Comparison of ENCODE assay signal across 26 mouse cellular contexts in genomic region chr17:79753831-79754230, GRCm38 (mm10). TPM values are rescaled to one million over a fixed set of nuclear protein-coding genes. Genes with fewer than 3 reads are reported as not detected.
A peak's percentile ranks its signal among the peaks of the same experiment; 100 is the strongest.
DNase-seq lines count a peak whose midpoint lies in the region; ATAC-seq and TF ChIP-seq lines count a peak whose summit lies in the region.
"Had no signal": no experiment of that assay in that cellular context is flagged by ENCODE, and none has a peak within 500 bp of the region (broad histone marks: within the 10 kb centered on the region; RNA-seq: fewer than 3 reads in every experiment).

No protein-coding gene starts in this region.

- no peak for TF ChIP-seq EP300 in stomach, postnatal 0 days (optimal IDR thresholded peaks at IDR 0.05)

- ATAC-seq in embryonic facial prominence, embryonic 13.5 days (ENCODE audit: insufficient number of reproducible peaks, insufficient read depth, low FRiP score, low TSS enrichment, low read depth) = no peak
- 0 out of 2 replicates have a peak, but pooled peaks have one; percentile 47 for ATAC-seq in embryonic facial prominence, embryonic 14.5 days (ENCODE audit: low read depth)
- peak; percentile 24; the same call in 1 of the 2 replicates for ATAC-seq in stomach, postnatal 0 days (ENCODE audit: low FRiP score, low TSS enrichment)
- ATAC-seq: activated CD4-positive, CD25-positive, alpha-beta regulatory T cell, adult 4 months; forebrain, embryonic 13.5 days; forebrain, postnatal 0 days had no signal

- TF ChIP-seq POLR2A in kidney, adult 2 months (IDR thresholded peaks at IDR 0.05; ENCODE audit: low read depth, low read length) = no peak

- H3K4me1 ChIP-seq in embryonic facial prominence, embryonic 13.5 days = peaks cover 16% of the 10 kb centered on the region
- peaks cover 29% of the 10 kb centered on the region for H3K4me1 ChIP-seq in embryonic facial prominence, embryonic 10.5 days
- 0 out of 2 replicates have a peak, but pooled peaks cover 3% of the 10 kb centered on the region for H3K4me1 ChIP-seq in kidney, adult 2 months (ENCODE audit: control insufficient read depth, insufficient read depth, low read length)
- H3K4me1 ChIP-seq in embryonic facial prominence, embryonic 14.5 days (ENCODE audit: control insufficient read depth, insufficient read depth, low read length) = 0 out of 2 replicates have a peak, but pooled peaks cover 4% of the 10 kb centered on the region
- no peaks in the 10 kb centered on the region for H3K4me1 ChIP-seq in stomach, postnatal 0 days (replicated peaks; ENCODE audit: control insufficient read depth, insufficient read depth)

- H3K27ac ChIP-seq in embryonic facial prominence, embryonic 13.5 days = peak overlapping the region; percentile 45; the same call in 1 of the 2 replicates
- H3K27ac ChIP-seq in embryonic facial prominence, embryonic 10.5 days (replicated peaks) = no peak overlapping the region
- H3K27ac ChIP-seq in kidney, adult 2 months (ENCODE audit: insufficient read depth, low read depth, low read length) = no peak overlapping the region
- no peak overlapping the region; the same call in 1 of the 2 replicates for H3K27ac ChIP-seq in embryonic facial prominence, embryonic 14.5 days (replicated peaks; ENCODE audit: low read depth, low read length)
- H3K27ac ChIP-seq in stomach, postnatal 0 days (replicated peaks) = no peak overlapping the region
- H3K27ac ChIP-seq: forebrain, embryonic 10.5 days; forebrain, embryonic 13.5 days; gastrocnemius, adult 2 months; heart, embryonic 13.5 days; hindbrain, embryonic 12.5 days; hindbrain, embryonic 15.5 days had no signal

- no peak for TF ChIP-seq CTCF in kidney, adult 2 months (conservative IDR thresholded peaks at IDR 0.05; ENCODE audit: insufficient read depth, insufficient read length, low read depth, low read length)
- TF ChIP-seq CTCF in stomach, postnatal 0 days (IDR thresholded peaks at IDR 0.05; ENCODE audit: low read depth) = no peak

- 93% methylated on average over 12 of the region's 12 CpGs for WGBS in embryonic facial prominence, embryonic 13.5 days
- 95% methylated on average over 12 of the region's 12 CpGs for WGBS in embryonic facial prominence, embryonic 10.5 days
- 94% methylated on average over 12 of the region's 12 CpGs for WGBS in kidney, adult 2 months
- WGBS in embryonic facial prominence, embryonic 14.5 days = 94% methylated on average over 12 of the region's 12 CpGs
- 86% methylated on average over 12 of the region's 12 CpGs for WGBS in stomach, postnatal 0 days

- H3K27me3 ChIP-seq in embryonic facial prominence, embryonic 13.5 days = no peaks in the 10 kb centered on the region
- no peaks in the 10 kb centered on the region for H3K27me3 ChIP-seq in embryonic facial prominence, embryonic 10.5 days (replicated peaks; ENCODE audit: low read depth, poor library complexity, severe bottlenecking)
- H3K27me3 ChIP-seq in kidney, adult 2 months (replicated peaks; ENCODE audit: control insufficient read depth, insufficient read depth, low read length) = no peaks in the 10 kb centered on the region
- H3K27me3 ChIP-seq in embryonic facial prominence, embryonic 14.5 days (replicated peaks; ENCODE audit: control insufficient read depth, insufficient read depth, low read length) = no peaks in the 10 kb centered on the region
- no peaks in the 10 kb centered on the region for H3K27me3 ChIP-seq in stomach, postnatal 0 days (ENCODE audit: control insufficient read depth, insufficient read depth, low read length)
- H3K27me3 ChIP-seq: forebrain, embryonic 13.5 days; heart, embryonic 13.5 days; hindbrain, embryonic 12.5 days; hindbrain, embryonic 15.5 days had no signal

- no peaks in the 10 kb centered on the region for H3K36me3 ChIP-seq in embryonic facial prominence, embryonic 13.5 days
- H3K36me3 ChIP-seq in embryonic facial prominence, embryonic 10.5 days (replicated peaks) = no peaks in the 10 kb centered on the region
- no peaks in the 10 kb centered on the region for H3K36me3 ChIP-seq in kidney, adult 2 months (ENCODE audit: control insufficient read depth, insufficient read depth, low read length)
- H3K36me3 ChIP-seq in embryonic facial prominence, embryonic 14.5 days (ENCODE audit: control insufficient read depth, insufficient read depth, low read length) = no peaks in the 10 kb centered on the region
- H3K36me3 ChIP-seq in stomach, postnatal 0 days (ENCODE audit: control insufficient read depth, insufficient read depth, low read length) = no peaks in the 10 kb centered on the region
- H3K36me3 ChIP-seq: forebrain, embryonic 10.5 days; heart, embryonic 13.5 days; hindbrain, embryonic 12.5 days; hindbrain, embryonic 15.5 days had no signal

- DNase-seq in embryonic facial prominence, embryonic 10.5 days (ENCODE audit: low spot score) = no peak
- peak; percentile 19 for DNase-seq in kidney, postnatal 14 days
- DNase-seq in kidney, adult 2 months = no peak
- DNase-seq in embryonic facial prominence, embryonic 14.5 days (ENCODE audit: low spot score) = no peak
- no peak for DNase-seq in stomach, postnatal 0 days (ENCODE audit: low spot score)
- no peak for DNase-seq in right cerebral cortex, adult 2 months (ENCODE audit: low spot score in 2 of 2)
- DNase-seq: adrenal gland, adult 8-10 months; adrenal gland, postnatal 25 days; cerebellum, adult 11-12 months; cerebellum, adult 8-10 months; cerebellum, postnatal 10 days; cerebellum, postnatal 36 days; embryo, embryonic 11 days; forebrain, postnatal 0 days; gastrocnemius, adult 2 months; gastrocnemius, postnatal 14 days; heart, adult 18-20 months; heart, postnatal 14 days; heart, postnatal 4 days had no signal

- no peaks in the 10 kb centered on the region for H3K9me3 ChIP-seq in embryonic facial prominence, embryonic 13.5 days
- peaks cover 4% of the 10 kb centered on the region; the same call in 1 of the 2 replicates for H3K9me3 ChIP-seq in embryonic facial prominence, embryonic 10.5 days
- H3K9me3 ChIP-seq in embryonic facial prominence, embryonic 14.5 days (ENCODE audit: control insufficient read depth, low read length) = no peaks in the 10 kb centered on the region
- no peaks in the 10 kb centered on the region for H3K9me3 ChIP-seq in stomach, postnatal 0 days (ENCODE audit: control insufficient read depth, low read length)
- H3K9me3 ChIP-seq: forebrain, embryonic 10.5 days; forebrain, embryonic 13.5 days; heart, embryonic 13.5 days; hindbrain, embryonic 12.5 days; hindbrain, embryonic 15.5 days had no signal

- no peak overlapping the region for H3K4me2 ChIP-seq in embryonic facial prominence, embryonic 13.5 days
- no peak overlapping the region for H3K4me2 ChIP-seq in embryonic facial prominence, embryonic 14.5 days (ENCODE audit: low read depth, low read length)
- no peak overlapping the region for H3K4me2 ChIP-seq in stomach, postnatal 0 days (replicated peaks; ENCODE audit: low read depth)
- H3K4me2 ChIP-seq: forebrain, embryonic 13.5 days; heart, embryonic 13.5 days; hindbrain, embryonic 12.5 days; hindbrain, embryonic 15.5 days had no signal

- no peak overlapping the region for H3K9ac ChIP-seq in embryonic facial prominence, embryonic 13.5 days
- no peak overlapping the region for H3K9ac ChIP-seq in embryonic facial prominence, embryonic 14.5 days (ENCODE audit: low read depth, low read length)
- no peak overlapping the region for H3K9ac ChIP-seq in stomach, postnatal 0 days (ENCODE audit: low read length)
- H3K9ac ChIP-seq: forebrain, embryonic 13.5 days; forebrain, postnatal 0 days; heart, embryonic 13.5 days; hindbrain, embryonic 12.5 days; hindbrain, embryonic 15.5 days had no signal

- H3K4me3 ChIP-seq in embryonic facial prominence, embryonic 13.5 days = no peak overlapping the region
- no peak overlapping the region for H3K4me3 ChIP-seq in embryonic facial prominence, embryonic 10.5 days
- H3K4me3 ChIP-seq in kidney, adult 2 months (ENCODE audit: insufficient read depth, low read depth, low read length) = no peak overlapping the region
- H3K4me3 ChIP-seq in embryonic facial prominence, embryonic 14.5 days (ENCODE audit: low read depth, low read length) = no peak overlapping the region
- H3K4me3 ChIP-seq in stomach, postnatal 0 days (ENCODE audit: low read depth, low read length) = no peak overlapping the region
- H3K4me3 ChIP-seq: forebrain, embryonic 10.5 days; forebrain, embryonic 13.5 days; gastrocnemius, adult 2 months; heart, embryonic 13.5 days; hindbrain, embryonic 12.5 days; hindbrain, embryonic 15.5 days had no signal

RNA-seq across cellular contexts. Expression of gene Cyp1b1, which starts 39.0 kb away (rescaled TPM):
- 2.0 and 3.3 TPM in 2 replicates for polyA plus RNA-seq in embryonic facial prominence, embryonic 13.5 days (2015; fragmentation: Nextera tagmentation; extraction: Ambion mirVana)
- 4.0 and 6.1 TPM in 2 replicates for polyA plus RNA-seq in embryonic facial prominence, embryonic 10.5 days (2016; fragmentation: Nextera tagmentation; extraction: Ambion mirVana)
- 27.0 and 30.9 TPM in 2 replicates for polyA plus RNA-seq in kidney, adult 2 months (2012; rRNA removed)
- 8.6 and 9.9 TPM in 2 replicates for polyA plus RNA-seq in embryonic facial prominence, embryonic 14.5 days (2014; fragmentation: Nextera tagmentation; extraction: Ambion mirVana)
- 5.5 and 6.9 TPM in 2 replicates for polyA plus RNA-seq in stomach, postnatal 0 days (2015; fragmentation: Nextera tagmentation; extraction: Ambion mirVana)
- polyA plus RNA-seq: activated CD4-positive, CD25-positive, alpha-beta regulatory T cell, adult 4 months had no signal
